Mouse (Mus musculus): ENCODE results near the gene Sh3bp2.

The Sh3bp2 gene

DNA sequence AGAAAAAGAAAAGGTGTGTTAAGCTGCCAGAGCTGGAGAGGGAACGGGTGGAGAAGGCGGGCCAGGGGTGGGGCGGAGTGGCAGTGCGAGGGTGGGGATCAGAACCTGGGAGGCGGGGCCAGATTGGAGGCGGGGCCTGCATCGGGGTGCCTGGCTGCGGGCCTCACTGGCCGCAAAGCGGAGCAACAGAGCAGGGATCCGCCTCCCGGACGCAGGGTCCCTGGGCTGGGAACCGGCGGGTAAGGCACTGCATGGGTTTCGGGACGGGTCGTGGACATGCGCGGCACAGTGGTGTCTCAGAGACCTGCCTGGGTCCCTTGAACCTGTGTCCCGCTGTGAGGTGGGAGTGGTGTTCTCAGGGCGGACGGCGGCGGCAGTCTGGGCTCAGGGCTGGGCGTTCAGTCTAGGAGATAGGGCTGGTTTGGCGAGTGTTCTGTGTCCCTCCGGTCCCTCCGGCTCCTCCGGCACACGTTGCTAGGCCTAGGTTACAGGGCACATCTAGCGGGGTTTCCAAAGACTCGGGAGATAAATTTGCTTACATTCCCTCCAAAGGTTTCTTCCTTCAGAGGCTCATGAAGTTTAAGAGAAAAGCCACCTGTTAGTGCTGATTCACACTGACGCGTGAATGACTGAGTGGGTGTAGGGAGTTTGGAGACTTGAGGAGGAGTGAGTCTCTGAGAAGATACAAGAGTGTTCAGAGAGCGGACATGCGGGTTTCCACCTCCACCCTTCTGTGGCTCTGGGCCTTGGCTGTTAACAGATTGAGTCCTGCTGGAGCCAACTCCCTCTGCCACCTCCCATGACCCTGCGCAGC, at the start of gene Sh3bp2:
Sh3bp2 (plus strand) TSS at position 176 of the 814 bp plus-strand sequence.
- DNase-seq (ENCODE audit: low read depth, low spot score), result peak; percentile 97

DNA sequence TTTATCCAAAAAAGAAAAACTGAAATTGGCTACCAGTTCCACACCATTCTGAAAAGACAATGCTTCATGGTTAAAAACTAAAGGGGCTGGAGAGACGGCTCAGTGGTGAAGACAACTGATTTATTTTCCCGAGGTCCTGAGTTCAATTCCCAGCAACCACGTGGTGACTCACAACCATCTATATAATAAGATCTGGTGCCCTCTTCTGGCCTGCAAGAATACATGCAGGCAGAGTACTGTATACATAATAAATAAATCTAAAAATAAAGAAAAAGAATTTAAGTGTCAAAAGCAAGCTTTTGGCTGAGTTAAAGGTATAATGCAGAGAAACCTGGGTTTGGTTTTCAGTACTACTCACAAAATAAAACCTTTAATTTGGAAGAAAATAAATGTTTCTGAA, 44.7 kb upstream of the Sh3bp2 start:
- DNase-seq (ENCODE audit: low read depth, low spot score), result peak; percentile 47

DNA sequence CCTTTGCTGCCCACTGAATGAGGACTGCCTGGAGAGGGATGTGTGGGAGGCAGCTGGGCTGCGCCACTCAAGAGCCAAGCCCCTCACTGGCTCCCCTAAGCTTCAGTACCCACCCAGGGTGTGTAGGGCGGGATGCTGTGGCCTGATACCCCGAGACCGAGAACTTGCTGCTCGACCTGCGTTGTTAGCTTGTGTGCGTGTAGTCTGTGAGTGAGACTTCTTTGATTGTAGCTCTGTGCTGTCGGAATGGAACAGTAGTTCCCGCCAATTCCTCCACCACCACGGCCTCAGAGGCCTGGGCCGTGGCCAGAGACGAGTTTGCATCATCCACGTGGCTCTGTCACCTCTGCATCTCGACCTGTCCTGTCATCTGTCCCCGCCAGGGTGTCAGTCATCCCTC, 39.9 kb upstream of the Sh3bp2 start:
- DNase-seq (ENCODE audit: low read depth, low spot score), result peak; percentile 25

DNA sequence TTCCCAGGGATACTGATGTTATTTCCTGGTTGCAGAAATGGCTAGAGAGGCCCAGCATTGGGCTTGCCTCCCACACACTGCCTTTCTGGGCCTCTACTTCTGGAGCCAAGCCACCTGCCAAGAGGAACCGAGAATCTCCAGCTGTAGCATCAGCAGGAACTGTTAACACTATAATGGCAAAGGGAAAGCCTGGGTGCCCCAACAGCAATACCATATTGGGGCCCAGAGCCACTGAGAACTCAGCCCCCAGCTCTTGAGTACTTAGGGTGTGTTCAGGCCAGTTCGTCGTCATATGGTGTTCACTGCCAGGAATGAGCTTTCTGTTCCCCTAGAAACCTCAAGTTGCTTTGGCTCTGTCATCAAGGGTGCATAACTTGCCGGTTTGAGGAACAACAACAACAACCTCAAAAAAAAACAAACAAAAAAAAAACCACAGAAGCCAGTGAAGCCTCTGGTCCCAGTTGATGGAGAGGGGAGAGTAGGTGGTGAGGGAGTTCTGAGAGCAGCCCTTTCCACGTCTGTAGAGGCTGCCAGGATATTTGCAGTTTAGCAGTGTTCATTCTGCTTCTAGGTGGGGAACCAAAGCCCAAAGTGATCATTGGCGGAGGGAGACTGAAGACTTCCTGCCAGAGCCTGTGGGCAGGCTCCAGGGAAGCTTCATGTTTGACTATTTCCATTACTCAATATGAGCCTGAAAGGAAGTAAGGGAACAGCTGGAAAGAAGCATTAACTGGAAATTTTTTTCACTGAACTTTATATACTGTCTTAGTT, 38.1 kb upstream of the Sh3bp2 start:
- DNase-seq (ENCODE audit: low read depth, low spot score), result no peak

DNA sequence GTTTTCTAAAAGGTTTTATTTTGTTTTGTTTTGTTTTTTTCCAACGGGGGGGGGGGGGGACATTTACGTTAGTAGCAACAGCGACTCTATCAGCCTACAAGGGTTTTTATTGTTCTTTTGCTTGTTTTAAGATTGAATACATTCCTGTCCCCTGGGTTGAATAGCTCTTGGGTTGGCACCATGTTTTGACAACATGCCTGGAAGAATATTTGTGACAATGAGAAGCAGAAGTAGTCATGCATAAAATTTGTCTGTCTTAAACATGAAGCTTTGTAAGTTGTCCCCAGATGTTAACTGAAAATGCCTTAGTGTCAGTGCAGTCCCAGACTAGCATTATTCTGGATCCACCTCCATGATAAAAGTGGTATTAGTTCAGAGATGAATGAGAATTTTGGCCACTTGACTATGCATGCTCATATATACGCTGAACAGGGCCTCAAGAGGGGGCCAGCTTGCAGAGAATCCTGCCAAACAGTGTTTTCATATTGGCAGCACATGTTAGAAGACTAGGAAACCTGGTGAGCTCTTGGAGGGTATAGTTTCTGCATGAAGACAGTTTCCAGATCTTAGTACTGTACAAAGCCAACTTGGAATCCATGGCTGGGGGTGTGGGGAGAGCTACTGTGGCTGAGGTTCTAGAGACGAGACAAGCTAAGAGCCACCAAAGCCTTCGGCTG, 36.8 kb upstream of the Sh3bp2 start:
- DNase-seq (ENCODE audit: low read depth, low spot score), result no peak

DNA sequence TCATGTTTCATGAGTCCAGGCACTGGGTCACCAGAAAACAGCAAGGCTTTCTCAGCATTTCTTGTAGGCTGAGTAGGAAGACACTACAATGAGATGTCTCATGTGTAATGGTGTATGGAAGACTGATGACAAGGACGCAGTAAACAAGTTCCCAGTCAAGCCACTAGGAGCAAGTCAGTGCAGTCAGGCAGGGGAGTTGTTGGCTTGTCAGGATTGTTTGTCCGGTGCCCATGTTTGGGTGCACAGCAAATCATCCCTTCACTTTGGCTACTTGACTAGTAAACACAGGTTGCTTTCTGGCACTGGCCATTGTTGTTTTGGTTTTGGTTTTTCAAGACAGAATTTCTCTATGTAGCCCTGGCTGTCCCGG, 36.2 kb upstream of the Sh3bp2 start:
- DNase-seq (ENCODE audit: low read depth, low spot score), result peak; percentile 16

DNA sequence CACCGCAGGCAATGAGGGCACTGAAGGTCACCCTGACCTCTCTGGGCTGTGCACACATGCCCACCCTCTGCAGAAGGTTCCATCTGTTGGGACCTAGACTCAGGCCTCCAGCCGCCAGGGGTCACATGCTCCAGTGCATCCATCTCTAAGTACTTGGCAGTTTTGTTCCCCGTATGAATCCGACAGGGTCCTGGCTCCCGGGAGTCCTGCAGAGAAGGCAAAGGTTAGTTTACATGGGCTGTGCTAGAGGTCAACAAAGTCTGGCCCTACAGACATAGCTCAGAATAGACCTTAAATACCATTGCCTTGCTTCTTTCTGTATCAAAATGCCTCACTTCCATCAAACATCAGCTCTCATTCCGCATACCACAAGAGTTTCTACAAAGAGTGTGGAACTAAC, 28.9 kb upstream of the Sh3bp2 start:
- peak; percentile 12 for DNase-seq (ENCODE audit: low read depth, low spot score)

DNA sequence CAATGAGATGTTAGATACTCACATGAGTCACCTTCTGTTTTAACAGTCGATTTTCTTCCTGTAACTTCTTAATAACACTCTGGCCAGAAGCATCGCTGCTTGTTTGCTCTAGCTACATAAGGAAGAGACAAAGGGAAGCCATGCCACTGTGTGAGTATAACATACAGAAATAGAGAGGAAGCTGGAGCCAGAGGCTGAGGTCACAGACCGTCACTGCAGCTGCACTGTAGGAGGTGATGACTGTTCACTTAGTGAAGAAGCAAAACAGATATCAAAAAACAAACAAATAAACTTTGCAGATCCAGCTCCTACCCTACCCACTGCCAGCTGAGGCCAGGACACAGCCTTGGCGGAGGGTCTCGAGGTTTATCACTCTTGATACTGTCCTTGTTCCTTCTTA, 24.8 kb upstream of the Sh3bp2 start:
- DNase-seq (ENCODE audit: low read depth, low spot score), result no peak

DNA sequence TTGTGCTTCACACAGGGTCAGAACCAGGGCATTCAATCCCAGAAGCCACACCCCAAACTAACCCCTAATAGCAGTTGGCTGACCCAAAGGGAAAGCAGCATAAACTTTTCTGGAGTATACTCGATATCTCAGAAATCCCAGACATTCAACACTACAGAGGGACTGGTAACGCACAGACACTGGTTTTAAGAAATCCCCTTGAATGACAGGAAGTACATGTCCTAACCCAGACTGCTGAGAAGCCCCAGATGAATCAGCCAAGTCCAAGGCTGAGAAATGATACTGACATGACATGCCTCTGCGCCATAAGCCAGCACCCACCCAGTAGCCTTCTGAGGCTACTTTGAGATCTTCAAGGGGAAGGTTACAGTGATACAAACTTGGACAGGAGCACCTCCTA, 24.1 kb upstream of the Sh3bp2 start:
- no peak for DNase-seq (ENCODE audit: low read depth, low spot score)

DNA sequence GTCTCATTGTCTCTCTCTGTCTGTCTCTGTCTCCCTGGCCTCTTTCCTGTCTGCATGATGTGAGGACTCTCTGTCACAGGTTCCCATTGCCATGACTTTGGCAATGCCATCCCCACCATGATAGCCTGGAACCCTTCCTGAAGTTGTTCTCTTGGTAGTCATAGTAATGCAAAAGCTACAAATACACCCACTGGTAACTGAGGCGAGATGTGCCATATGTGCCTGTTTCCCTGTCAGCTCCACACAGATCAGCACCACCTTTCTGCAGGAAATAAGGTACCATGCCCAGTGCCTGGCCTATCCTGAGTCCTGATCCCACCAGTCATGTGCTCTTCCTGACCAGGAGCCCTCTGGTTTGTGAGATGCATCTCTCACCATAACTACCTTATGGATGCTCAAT, 23.2 kb upstream of the Sh3bp2 start:
- DNase-seq (ENCODE audit: low read depth, low spot score), result no peak

DNA sequence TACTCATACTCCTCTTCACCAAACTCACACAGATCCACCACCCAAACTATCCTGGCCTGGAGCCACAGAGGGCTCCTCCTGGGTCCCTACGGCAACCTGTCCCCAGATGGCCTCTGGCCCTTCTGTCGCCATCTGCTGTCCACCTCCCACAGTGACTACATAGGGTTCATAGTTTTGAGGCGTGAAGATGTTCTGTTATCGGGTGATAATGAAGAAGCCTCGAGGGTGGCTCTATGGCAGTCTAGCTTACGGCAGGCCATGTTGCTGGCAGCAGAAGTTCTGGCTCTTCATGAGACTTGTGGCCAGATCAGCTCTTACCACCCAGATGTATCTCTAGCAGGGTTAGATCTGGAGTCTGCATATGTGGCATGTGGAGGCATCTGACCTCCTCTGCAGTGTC, 22.8 kb upstream of the Sh3bp2 start:
- no peak for DNase-seq (ENCODE audit: low read depth, low spot score)

DNA sequence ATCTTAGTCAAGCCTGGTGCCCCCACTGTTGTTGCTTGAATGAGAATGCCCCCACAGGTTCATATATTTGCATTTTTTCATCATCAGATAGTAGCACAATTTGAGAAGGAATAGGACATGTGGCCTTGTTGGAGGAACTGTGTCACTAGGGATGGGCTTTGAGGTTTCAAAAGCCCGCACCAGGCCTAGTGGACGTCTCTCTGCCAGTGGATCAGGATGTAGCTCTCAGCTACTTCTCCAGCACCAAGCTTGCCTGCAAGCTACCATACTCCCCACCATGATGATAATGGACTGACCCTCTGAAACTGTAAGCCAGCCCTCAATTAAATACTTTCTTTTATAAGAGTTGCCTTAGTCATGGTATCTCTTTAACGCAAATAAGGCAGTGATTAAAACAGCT, 13.2 kb upstream of the Sh3bp2 start:
- DNase-seq (ENCODE audit: low read depth, low spot score), result no peak

DNA sequence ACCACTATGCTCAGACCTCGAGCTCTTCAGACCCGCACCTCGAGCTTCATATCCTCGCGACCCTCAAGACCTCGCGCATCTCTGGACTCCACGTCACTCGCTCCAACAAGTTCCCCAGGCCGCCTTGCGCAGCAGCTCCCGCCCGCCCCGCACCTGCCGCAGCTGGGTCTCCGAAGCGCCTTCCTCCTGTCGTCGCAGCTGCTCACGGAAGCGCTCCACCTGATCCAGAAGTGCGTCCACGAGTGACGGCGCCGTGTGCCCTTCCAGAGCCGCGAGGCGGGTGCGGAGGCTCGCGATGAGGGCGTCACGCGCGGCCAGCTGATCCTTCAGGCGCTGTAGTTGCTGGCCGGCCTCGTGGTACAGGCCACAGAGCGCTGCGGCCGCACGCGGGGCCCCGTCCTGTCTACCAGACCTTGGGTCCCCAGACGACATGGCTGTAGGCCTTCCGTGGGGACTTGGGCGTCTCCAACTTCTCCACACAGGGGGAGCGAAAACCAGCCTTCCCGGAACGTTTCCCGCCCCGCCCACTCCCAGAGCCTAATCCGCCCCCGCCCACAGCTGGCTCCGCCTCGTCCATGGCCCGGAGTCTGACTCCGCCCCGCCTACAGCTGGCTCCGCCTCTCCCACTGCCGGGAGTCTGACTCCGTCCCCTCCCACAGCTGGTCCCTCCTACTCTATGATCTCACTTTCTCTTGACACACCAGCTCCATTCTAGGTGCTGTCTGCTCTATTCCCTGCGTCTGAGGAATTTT, 12.0 kb upstream of the Sh3bp2 start, which contains the start of gene Tnip2:
Tnip2 (minus strand) TSS at position 526 of the 752 bp plus-strand sequence.
- peak; percentile 97 for DNase-seq (ENCODE audit: low read depth, low spot score)

DNA sequence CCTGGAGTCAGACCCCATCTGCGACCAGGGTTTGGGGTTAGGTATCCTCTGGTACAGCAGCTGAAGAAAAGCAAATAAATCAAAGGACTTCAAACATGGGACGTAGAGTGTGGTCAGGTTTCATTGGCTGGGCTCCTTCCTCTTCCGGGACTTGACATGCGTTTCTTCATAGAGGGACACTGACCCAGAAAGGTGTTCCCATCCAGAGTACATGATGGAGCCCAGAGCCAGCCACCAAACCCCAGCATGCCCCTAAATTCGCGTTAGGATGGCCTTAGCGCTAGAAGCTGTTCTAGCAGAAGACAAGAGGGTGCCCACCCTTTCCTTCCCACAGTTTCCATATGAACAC, 11.4 kb upstream of the Sh3bp2 start:
- DNase-seq (ENCODE audit: low read depth, low spot score), result no peak

DNA sequence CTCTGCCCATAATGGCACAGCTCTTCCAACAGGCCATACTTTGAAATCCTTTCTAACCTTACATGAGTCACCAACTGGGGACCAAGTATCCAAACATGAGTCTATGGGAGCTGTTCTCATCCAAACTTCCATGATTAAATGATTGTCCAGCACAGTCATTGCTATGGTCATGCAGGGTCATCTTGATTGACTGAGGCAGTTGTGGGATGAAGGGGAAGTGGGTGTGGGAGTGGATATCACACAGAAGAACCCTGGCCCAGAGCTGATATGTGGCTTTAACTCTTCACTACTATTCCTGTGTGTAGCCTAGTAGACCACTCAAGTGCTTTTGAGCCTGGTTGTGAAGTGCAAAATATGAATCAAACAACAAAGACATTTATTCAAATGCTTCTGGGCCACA, 10.5 kb upstream of the Sh3bp2 start:
- no peak for DNase-seq (ENCODE audit: low read depth, low spot score)

DNA sequence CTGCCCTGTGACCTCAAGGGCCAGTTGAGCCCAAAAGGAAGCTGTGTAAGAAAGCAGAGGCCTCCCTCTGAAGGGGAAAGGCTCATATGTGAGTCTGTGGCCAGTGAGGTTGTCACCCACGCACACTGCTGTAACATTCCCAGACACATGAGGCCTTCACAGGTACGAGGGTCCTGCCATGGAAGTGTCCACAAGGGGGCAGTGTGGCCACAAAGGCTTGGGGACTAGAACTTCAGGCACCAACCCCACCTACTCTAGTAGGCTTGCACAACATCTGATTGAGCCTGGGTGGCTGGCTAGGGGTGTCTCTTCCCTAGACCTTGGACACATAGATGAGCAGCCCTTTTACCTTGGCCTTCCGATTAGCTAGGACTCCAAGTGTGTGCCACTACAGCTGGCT, 7.7 kb upstream of the Sh3bp2 start:
- peak; percentile 95 for DNase-seq (ENCODE audit: low read depth, low spot score)

DNA sequence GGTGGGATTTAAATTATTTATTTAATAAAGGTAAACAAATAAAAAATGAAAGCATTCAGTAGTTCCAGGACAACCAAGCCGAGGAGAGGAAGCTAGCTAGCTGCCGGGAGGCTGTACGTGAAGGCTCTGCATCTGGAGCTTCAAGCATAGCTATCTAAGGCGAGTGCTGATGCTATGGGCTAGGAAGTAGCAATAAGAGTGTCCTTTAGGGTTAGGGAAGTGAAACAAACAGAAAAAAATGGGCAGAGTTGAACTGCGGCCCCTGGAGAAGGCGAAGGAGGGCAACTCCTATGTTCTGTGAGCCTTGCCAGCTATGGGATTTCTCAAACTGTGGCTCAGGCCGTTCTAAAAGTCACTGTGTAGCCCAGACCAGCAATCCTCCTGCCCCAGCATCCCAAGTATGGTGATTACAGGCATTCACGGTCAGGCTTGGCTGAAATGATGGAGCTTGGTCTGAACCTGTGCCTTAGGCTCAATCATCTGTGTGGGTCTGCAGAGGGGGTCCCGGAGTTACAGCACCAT, 6.2 kb upstream of the Sh3bp2 start:
- DNase-seq (ENCODE audit: low read depth, low spot score), result no peak

DNA sequence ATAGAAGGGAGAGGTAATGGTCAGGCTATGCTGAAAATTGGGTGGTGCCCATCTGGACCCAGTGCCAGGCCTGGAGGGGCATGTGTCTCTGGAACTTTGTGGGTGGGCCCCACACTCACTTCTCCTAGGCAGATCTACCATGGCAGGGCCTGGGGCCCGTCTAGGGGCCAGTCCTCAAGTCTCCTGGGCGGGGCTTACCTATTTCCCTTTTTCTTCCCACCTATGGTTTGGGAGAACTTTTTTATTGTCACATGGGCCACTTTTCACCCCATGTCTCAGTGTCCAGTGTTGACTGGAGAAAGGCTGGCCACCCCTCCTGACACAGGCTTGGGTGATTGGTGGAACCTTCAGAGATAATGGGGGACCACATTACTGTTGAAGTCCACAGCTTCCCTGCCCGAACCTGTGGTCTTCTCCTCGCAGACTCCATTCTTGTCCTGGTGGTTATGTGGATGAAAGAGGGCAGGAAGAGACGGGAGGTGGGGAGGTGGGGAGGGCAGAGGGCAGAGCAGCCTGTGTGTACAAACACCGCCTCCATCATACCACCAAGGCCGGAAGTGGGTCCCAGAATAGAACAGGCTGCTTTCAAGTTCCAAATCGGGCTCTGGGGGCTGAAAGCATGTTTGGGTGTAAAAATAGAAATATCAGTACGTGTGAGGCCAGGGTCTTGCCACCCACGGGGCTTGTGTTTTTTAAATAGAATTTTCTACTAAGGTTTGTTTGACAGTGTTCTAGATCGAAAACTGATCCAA, 5.0 kb upstream of the Sh3bp2 start:
- no peak for DNase-seq (ENCODE audit: low read depth, low spot score)

DNA sequence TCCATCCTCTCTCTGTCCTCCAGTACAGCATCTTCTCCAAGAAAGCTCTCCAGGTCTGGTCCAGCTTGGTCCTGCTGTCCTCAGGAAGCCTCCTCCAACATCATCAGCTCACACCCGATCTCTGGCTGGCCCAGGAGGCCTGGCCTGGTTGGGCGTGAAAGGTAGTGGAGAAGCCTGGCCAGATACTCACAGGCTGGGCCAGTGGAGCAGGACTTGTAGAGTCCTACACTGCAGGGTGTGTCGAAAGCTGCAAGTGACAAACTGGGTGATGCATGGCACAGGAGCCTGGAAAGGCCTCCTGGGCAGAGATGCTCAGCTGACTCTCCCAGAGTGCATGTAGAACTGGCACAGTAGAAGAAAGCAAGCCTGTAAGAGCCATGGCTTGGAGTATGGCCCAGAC, 4.3 kb upstream of the Sh3bp2 start:
- DNase-seq (ENCODE audit: low read depth, low spot score), result no peak

DNA sequence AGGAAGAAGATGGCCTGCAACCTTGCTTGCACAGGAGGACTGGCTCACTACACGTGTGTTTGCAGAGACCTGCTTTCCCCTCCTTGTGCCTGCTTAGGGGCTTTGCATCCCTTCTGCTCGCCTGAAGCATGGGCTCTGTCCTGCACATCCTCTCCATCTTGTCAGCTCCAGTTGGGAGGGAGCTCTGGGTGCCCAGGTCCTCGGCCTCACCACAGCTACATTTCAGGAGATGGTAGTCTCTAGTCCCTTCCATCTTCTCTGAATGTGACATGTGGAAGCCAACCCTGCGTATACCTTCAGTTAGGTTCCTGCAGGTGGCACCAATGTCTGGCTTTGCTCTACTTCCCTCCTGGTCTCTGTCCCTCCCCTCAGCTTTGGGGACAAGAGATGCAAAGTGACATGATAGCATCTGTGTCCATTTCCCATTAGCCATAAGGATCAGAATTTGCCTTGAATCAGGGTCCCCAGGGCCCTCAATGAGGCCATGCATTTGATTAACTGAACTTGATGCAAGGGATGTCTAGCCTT, 1.6 kb upstream of the Sh3bp2 start:
- no peak for DNase-seq (ENCODE audit: low read depth, low spot score)

DNA sequence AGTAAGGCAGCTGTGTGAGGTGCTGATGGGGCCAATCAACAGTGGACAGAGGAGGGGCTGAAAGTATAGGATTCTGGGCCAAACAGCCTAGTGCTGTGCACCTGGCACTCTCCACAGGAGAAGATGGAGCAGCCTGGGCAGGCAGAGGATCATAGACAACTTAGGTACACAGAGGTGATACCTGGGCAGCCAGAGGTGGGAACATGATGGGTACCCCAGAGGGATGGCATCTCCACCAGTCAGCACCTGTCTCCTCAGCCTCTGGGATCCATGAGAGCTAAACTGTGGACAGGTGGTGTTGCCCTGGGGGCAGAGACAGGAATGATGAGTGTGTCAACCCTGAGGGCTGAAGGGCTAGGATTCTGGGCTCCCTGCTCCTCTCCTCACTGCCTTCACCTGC, 1.1 kb upstream of the Sh3bp2 start:
- no peak for DNase-seq (ENCODE audit: low read depth, low spot score)
